24 mouse cellular contexts compared by ENCODE assay signal in genomic region chr11:44216346-44216745, GRCm38 (mm10).
"Had no signal": no experiment of that assay in that cellular context is flagged by ENCODE, and none has a peak within 500 bp of the region (broad histone marks: within the 10 kb centered on the region; RNA-seq: fewer than 3 reads in every experiment).

No protein-coding gene starts in this region.

- H3K4me1 ChIP-seq: heart, embryonic 13.5 days; hindbrain, embryonic 10.5 days; hindbrain, embryonic 12.5 days; intestine, embryonic 15.5 days; limb, embryonic 10.5 days; limb, embryonic 12.5 days had no signal

- H3K9me3 ChIP-seq: heart, embryonic 15.5 days; hindbrain, embryonic 10.5 days; hindbrain, embryonic 12.5 days; intestine, embryonic 15.5 days; limb, embryonic 10.5 days; limb, embryonic 12.5 days had no signal

- H3K27ac ChIP-seq: heart, adult 2 months; heart, embryonic 13.5 days; heart, embryonic 15.5 days; hindbrain, embryonic 10.5 days; hindbrain, embryonic 12.5 days; hindbrain, embryonic 14.5 days; intestine, embryonic 15.5 days; layer of hippocampus, adult 2 months; limb, embryonic 10.5 days; limb, embryonic 12.5 days; liver, embryonic 14.5 days had no signal

- H3K4me3 ChIP-seq: heart, adult 2 months; heart, embryonic 13.5 days; heart, embryonic 15.5 days; hindbrain, embryonic 10.5 days; hindbrain, embryonic 12.5 days; intestine, embryonic 15.5 days; layer of hippocampus, adult 2 months; limb, embryonic 10.5 days; limb, embryonic 12.5 days had no signal

- H3K36me3 ChIP-seq: heart, embryonic 13.5 days; heart, embryonic 15.5 days; hindbrain, embryonic 10.5 days; hindbrain, embryonic 12.5 days; intestine, embryonic 15.5 days; limb, embryonic 10.5 days; limb, embryonic 12.5 days had no signal

- H3K9ac ChIP-seq: heart, embryonic 13.5 days; heart, embryonic 15.5 days; hindbrain, embryonic 12.5 days; hindbrain, embryonic 14.5 days; intestine, embryonic 15.5 days; limb, embryonic 12.5 days; liver, embryonic 14.5 days had no signal

- H3K27me3 ChIP-seq: heart, embryonic 13.5 days; heart, embryonic 15.5 days; hindbrain, embryonic 12.5 days; intestine, embryonic 15.5 days; limb, embryonic 12.5 days had no signal

- ATAC-seq: hindbrain, embryonic 16.5 days; inflammation-experienced regulatory T-cells, adult 6 months; intestine, embryonic 15.5 days; intestine, postnatal 0 days had no signal

- H3K4me2 ChIP-seq: heart, embryonic 11.5 days; heart, embryonic 13.5 days; heart, embryonic 15.5 days; hindbrain, embryonic 12.5 days; hindbrain, embryonic 14.5 days; intestine, embryonic 15.5 days; limb, embryonic 12.5 days; liver, embryonic 11.5 days had no signal

- DNase-seq: gastrocnemius, postnatal 25 days; heart, adult 2 months; heart, postnatal 4 days; kidney, adult 18-20 months; kidney, adult 8-10 months; kidney, postnatal 10 days; kidney, postnatal 25 days; kidney, postnatal 4 days; liver had no signal
